Mouse (Mus musculus): ENCODE measurements around the gene Gabrr1. TPM values are rescaled to one million over a fixed set of nuclear protein-coding genes. Genes with fewer than 3 reads are reported as not detected.

The Gabrr1 gene
- polyA plus RNA-seq, 3 experiments from 2014 or later, result not detected

DNA sequence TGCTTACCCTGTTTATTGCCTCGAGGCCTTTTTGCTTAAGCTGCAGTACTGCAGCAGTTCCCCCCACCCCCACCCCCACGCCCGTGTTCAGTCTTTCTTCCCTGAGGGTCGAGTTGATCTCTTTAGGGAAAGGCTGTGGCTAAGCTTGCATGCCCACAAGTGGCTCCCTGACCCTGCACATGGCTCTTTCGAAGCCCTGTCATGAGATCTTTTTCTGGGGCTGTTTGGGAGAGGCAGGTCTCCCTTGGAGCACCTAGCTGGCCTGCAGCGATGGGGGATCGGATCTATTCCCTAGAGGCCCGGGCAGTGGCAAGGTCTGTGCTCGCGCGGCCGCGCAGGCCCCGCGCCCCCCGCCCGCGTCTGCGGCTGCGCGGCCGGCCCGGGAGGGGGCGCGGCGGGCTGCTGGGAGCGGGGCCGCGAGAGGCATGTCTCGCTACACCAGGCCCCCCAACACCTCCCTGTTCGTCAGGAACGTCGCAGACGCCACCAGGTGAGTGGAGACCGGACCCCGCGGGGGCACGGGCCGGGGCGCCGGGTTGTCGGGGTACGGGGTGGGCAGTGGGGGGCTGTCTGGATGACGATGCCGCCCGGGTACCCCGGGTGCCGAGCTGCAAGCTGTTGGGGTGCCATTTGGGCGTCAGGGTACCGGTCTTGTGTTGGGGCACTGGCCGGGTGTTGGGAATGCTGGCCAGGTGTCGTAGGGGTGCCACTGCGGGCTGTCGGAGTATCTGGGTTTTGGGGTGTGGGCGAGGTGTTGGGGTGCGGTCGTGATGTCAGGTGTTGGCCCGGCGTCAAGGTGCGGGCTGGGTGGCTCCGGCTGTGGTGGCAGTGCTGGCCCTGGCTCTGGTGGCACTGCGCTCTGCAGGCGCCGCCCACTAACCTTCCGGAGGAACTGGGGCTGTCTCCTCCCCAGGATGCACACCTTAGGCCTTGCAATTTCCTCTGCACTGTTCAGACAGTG is 76.8 kb downstream of the Gabrr1 start, which contains the start of gene Srsf12:
TSS of gene Srsf12 (plus strand) at position 111 of the 961 bp plus-strand sequence.
- ATAC-seq, result peak; percentile 98

Other genes with a start within 250 kb of the Gabrr1 start
- 1 to 10 TPM; 1.2 to 2.9 (median 2.7) TPM for gene Ankrd6, start 181.7 kb upstream of the Gabrr1 start, polyA plus RNA-seq (2017; shearing (Covaris generic))
- 1 to 10 TPM in 2 of 3 experiments, under 1 TPM in 1; 0.62 to 5.4 (median 4.2) TPM for gene Rragd, start 149.5 kb upstream of the Gabrr1 start, polyA plus RNA-seq (2017; shearing (Covaris generic))
- 10 to 100 TPM; 33.3 to 58.4 (median 41.7) TPM for gene Ube2j1, start 101.1 kb upstream of the Gabrr1 start, polyA plus RNA-seq (2017; shearing (Covaris generic))
- gene Gabrr2, start 69.5 kb upstream of the Gabrr1 start, polyA plus RNA-seq (2017; shearing (Covaris generic)), result 10 to 100 TPM in 2 of 3 experiments, under 1 TPM in 1; 0.35 to 12.9 (median 12.9) TPM
- gene Pm20d2, start 57.2 kb downstream of the Gabrr1 start, polyA plus RNA-seq (2017; shearing (Covaris generic)), result not detected
- gene Srsf12, start 76.5 kb downstream of the Gabrr1 start, polyA plus RNA-seq (2017; shearing (Covaris generic)), result 1 to 10 TPM; 1.4 to 4.2 (median 3.5) TPM
- 10 to 100 TPM; 55.0 to 86.9 (median 86.3) TPM for gene Pnrc1, start 157.6 kb downstream of the Gabrr1 start, polyA plus RNA-seq (2017; shearing (Covaris generic))
- gene Rngtt, start 177.8 kb downstream of the Gabrr1 start, polyA plus RNA-seq (2017; shearing (Covaris generic)), result 10 to 100 TPM; 59.7 to 63.1 (median 61.0) TPM

Measured in inflammation-experienced regulatory T-cells, adult 6 months (primary cell).